Mouse (Mus musculus): Measurements from ENCODE around the gene Zfp784. TPM values are rescaled to one million over a fixed set of nuclear protein-coding genes. Genes with fewer than 3 reads are reported as not detected.

Gene Zfp784
- 6.6 to 10.3 TPM (median 8.7 TPM) in 4 replicates for total RNA-seq (2023; ENCODE audit: inconsistent age)

GRCm38 (mm10) chr7:5038109-5038732 is at the start of gene Zfp784:
Zfp784 (minus strand) TSS chr7:5038446.

GRCm38 (mm10) chr7:5080010-5080751 is 41.9 kb upstream of the Zfp784 start, which contains the start of gene Epn1:
Epn1 (plus strand) TSS chr7:5080235.

GRCm38 (mm10) chr7:5061774-5062359 is 23.6 kb upstream of the Zfp784 start, which contains the start of gene U2af2:
U2af2 (plus strand) TSS chr7:5062143.

GRCm38 (mm10) chr7:5051193-5052192 is 13.2 kb upstream of the Zfp784 start, which contains the start of gene Zfp580:
Zfp580 (plus strand) TSS chr7:5051538.

GRCm38 (mm10) chr7:5033818-5034217 is 4.4 kb downstream of the Zfp784 start, which contains the start of gene 4632433K11Rik:
4632433K11Rik (plus strand) TSS chr7:5034118.

GRCm38 (mm10) chr7:5020000-5020681 is 18.1 kb downstream of the Zfp784 start, which contains the start of the genes Zfp865 and Ccdc106:
Zfp865 (plus strand) TSS chr7:5020376.
Ccdc106 (plus strand) TSS chr7:5020553.

GRCm38 (mm10) chr7:5015118-5016001 is 22.9 kb downstream of the Zfp784 start, which contains the start of gene Gm44973:
Gm44973 (plus strand) TSS chr7:5015496.

GRCm38 (mm10) chr7:5014251-5015117 is 23.8 kb downstream of the Zfp784 start, which contains the start of the genes Zfp524 and Fiz1:
Zfp524 (plus strand) TSS chr7:5014415.
Fiz1 (minus strand) TSS chr7:5014697.

GRCm38 (mm10) chr7:4996003-4996895 is 42.0 kb downstream of the Zfp784 start, which contains the start of gene Zfp579:
Zfp579 (minus strand) TSS chr7:4996158.

Other genes with a start within 250 kb of the Zfp784 start
- 2.0 to 2.9 TPM (median 2.4 TPM) in 4 replicates for gene Tmem238, start 248.8 kb downstream of the Zfp784 start, total RNA-seq (2023; ENCODE audit: inconsistent age)
- 1,659 to 1,852 TPM (median 1,727 TPM) in 4 replicates for gene Rpl28, start 245.6 kb downstream of the Zfp784 start, total RNA-seq (2023; ENCODE audit: inconsistent age)
- 137 to 170 TPM (median 148 TPM) in 4 replicates for gene Ube2s, start 225.9 kb downstream of the Zfp784 start, total RNA-seq (2023; ENCODE audit: inconsistent age)
- gene Shisa7, start 193.8 kb downstream of the Zfp784 start, total RNA-seq (2023; ENCODE audit: inconsistent age): 0.39 to 1.9 TPM (median 0.72 TPM) in 4 replicates
- 6.1 to 12.0 TPM (median 7.0 TPM) in 4 replicates for gene Isoc2b, start 168.2 kb downstream of the Zfp784 start, total RNA-seq (2023; ENCODE audit: inconsistent age)
- gene Isoc2a, start 161.3 kb downstream of the Zfp784 start, total RNA-seq (2023; ENCODE audit: inconsistent age): 10.5 to 13.7 TPM (median 12.2 TPM) in 4 replicates
- not detected in 4 replicates for gene Gm36210, start 131.9 kb downstream of the Zfp784 start, total RNA-seq (2023; ENCODE audit: inconsistent age)
- gene Zfp628, start 123.2 kb downstream of the Zfp784 start, total RNA-seq (2023; ENCODE audit: inconsistent age): 36.5 to 39.0 TPM (median 38.7 TPM) in 4 replicates
- gene Nat14, start 116.4 kb downstream of the Zfp784 start, total RNA-seq (2023; ENCODE audit: inconsistent age): 8.3 to 9.7 TPM (median 9.1 TPM) in 4 replicates
- 0.19 to 0.39 TPM (median 0.34 TPM) in 4 replicates for gene Ssc5d, start 112.7 kb downstream of the Zfp784 start, total RNA-seq (2023; ENCODE audit: inconsistent age)
- gene Sbk2, start 74.0 kb downstream of the Zfp784 start, total RNA-seq (2023; ENCODE audit: inconsistent age): 0.35 to 1.0 TPM in 2 of 4 replicates, not detected in the others
- gene Sbk3, start 67.3 kb downstream of the Zfp784 start, total RNA-seq (2023; ENCODE audit: inconsistent age): 0.29 TPM in 1 of 4 replicates, not detected in the others
- gene Zfp579, start 42.3 kb downstream of the Zfp784 start, total RNA-seq (2023; ENCODE audit: inconsistent age): 11.6 to 24.7 TPM (median 17.1 TPM) in 4 replicates
- gene Zfp524, start 24.0 kb downstream of the Zfp784 start, total RNA-seq (2023; ENCODE audit: inconsistent age): 8.6 to 10.0 TPM (median 9.5 TPM) in 4 replicates
- gene Fiz1, start 23.7 kb downstream of the Zfp784 start, total RNA-seq (2023; ENCODE audit: inconsistent age): 54.1 to 62.6 TPM (median 56.9 TPM) in 4 replicates
- gene Gm44973, start 22.9 kb downstream of the Zfp784 start, total RNA-seq (2023; ENCODE audit: inconsistent age): not detected in 4 replicates
- gene Zfp865, start 18.1 kb downstream of the Zfp784 start, total RNA-seq (2023; ENCODE audit: inconsistent age): 42.2 to 48.1 TPM (median 47.2 TPM) in 4 replicates
- not detected in 4 replicates for gene Ccdc106, start 17.9 kb downstream of the Zfp784 start, total RNA-seq (2023; ENCODE audit: inconsistent age)
- not detected in 4 replicates for gene 4632433K11Rik, start 4.3 kb downstream of the Zfp784 start, total RNA-seq (2023; ENCODE audit: inconsistent age)
- gene Zfp580, start 13.1 kb upstream of the Zfp784 start, total RNA-seq (2023; ENCODE audit: inconsistent age): 1.9 to 4.5 TPM (median 3.5 TPM) in 4 replicates
- gene U2af2, start 23.7 kb upstream of the Zfp784 start, total RNA-seq (2023; ENCODE audit: inconsistent age): 502 to 531 TPM (median 512 TPM) in 4 replicates
- 203 to 221 TPM (median 219 TPM) in 4 replicates for gene Epn1, start 41.8 kb upstream of the Zfp784 start, total RNA-seq (2023; ENCODE audit: inconsistent age)
- gene Rfpl4, start 78.5 kb upstream of the Zfp784 start, total RNA-seq (2023; ENCODE audit: inconsistent age): not detected in 4 replicates
- gene Rasl2-9, start 87.5 kb upstream of the Zfp784 start, total RNA-seq (2023; ENCODE audit: inconsistent age): 0.51 to 1.2 TPM (median 1.0 TPM) in 3 of 4 replicates, not detected in the other
- not detected in 4 replicates for gene Vmn1r55, start 111.2 kb upstream of the Zfp784 start, total RNA-seq (2023; ENCODE audit: inconsistent age)
- not detected in 4 replicates for gene Vmn1r56, start 158.3 kb upstream of the Zfp784 start, total RNA-seq (2023; ENCODE audit: inconsistent age)
- gene Vmn1r57, start 180.0 kb upstream of the Zfp784 start, total RNA-seq (2023; ENCODE audit: inconsistent age): not detected in 4 replicates